Mouse (Mus musculus): ENCODE results near the gene Gnmt. TPM values are rescaled to one million over a fixed set of nuclear protein-coding genes. Genes with fewer than 3 reads are reported as not detected.
"Not testable (repeated sequence)": the region's sequence is repeated elsewhere in the genome, so short reads cannot be mapped to it uniquely, and the experiment has no call there.

The Gnmt gene
- total RNA-seq (2015) (0.80 and 1.9 TPM in 2 replicates), total RNA-seq (2017) (0.89 and 1.1 TPM in 2 replicates)

GRCm38 (mm10) chr17:46728904-46729318, at the start of gene Gnmt:
Gene Gnmt, minus strand, starts transcription at chr17:46729168.
- peak; percentile 45 for ATAC-seq (ENCODE audit: poor library complexity, severe bottlenecking)

GRCm38 (mm10) chr17:46776087-46776486, 47.1 kb upstream of the Gnmt start:
- ATAC-seq (ENCODE audit: poor library complexity, severe bottlenecking) = no peak

GRCm38 (mm10) chr17:46775070-46775469, 46.1 kb upstream of the Gnmt start:
- ATAC-seq (ENCODE audit: poor library complexity, severe bottlenecking) = no peak

GRCm38 (mm10) chr17:46774131-46774472, 45.1 kb upstream of the Gnmt start:
- no peak for ATAC-seq (ENCODE audit: poor library complexity, severe bottlenecking)

- no peak for ATAC-seq (ENCODE audit: poor library complexity, severe bottlenecking)
Observed at GRCm38 (mm10) chr17:46773278-46774130, 44.5 kb upstream of the Gnmt start.

GRCm38 (mm10) chr17:46772404-46773277, 43.7 kb upstream of the Gnmt start, which contains the start of gene 2310039H08Rik:
Gene 2310039H08Rik, plus strand, starts transcription at chr17:46772635.
- peak; percentile 89 for ATAC-seq (ENCODE audit: poor library complexity, severe bottlenecking)

- ATAC-seq (ENCODE audit: poor library complexity, severe bottlenecking) = no peak
Observed at GRCm38 (mm10) chr17:46772038-46772403, 43.1 kb upstream of the Gnmt start.

GRCm38 (mm10) chr17:46771616-46772015, 42.6 kb upstream of the Gnmt start:
- ATAC-seq (ENCODE audit: poor library complexity, severe bottlenecking) = no peak

- ATAC-seq (ENCODE audit: poor library complexity, severe bottlenecking) = no peak
Observed at GRCm38 (mm10) chr17:46771025-46771424, 42.1 kb upstream of the Gnmt start.

- ATAC-seq (ENCODE audit: poor library complexity, severe bottlenecking) = no peak
Observed at GRCm38 (mm10) chr17:46770546-46770945, 41.6 kb upstream of the Gnmt start.

- 0 out of 2 replicates have a peak, but pooled peaks have one; percentile 4 for ATAC-seq (ENCODE audit: poor library complexity, severe bottlenecking)
Observed at GRCm38 (mm10) chr17:46767868-46768267, 38.9 kb upstream of the Gnmt start.

- ATAC-seq (ENCODE audit: poor library complexity, severe bottlenecking) = not testable (repeated sequence)
Observed at GRCm38 (mm10) chr17:46764916-46765315, 35.9 kb upstream of the Gnmt start.

- no peak for ATAC-seq (ENCODE audit: poor library complexity, severe bottlenecking)
Observed at GRCm38 (mm10) chr17:46763544-46763943, 34.6 kb upstream of the Gnmt start, which contains the start of gene Ptcra. Gene Ptcra, minus strand, starts transcription at chr17:46763712.

- ATAC-seq (ENCODE audit: poor library complexity, severe bottlenecking) = no peak
Observed at GRCm38 (mm10) chr17:46758753-46759152, 29.8 kb upstream of the Gnmt start.

- peak; percentile 93 for ATAC-seq (ENCODE audit: poor library complexity, severe bottlenecking)
Observed at GRCm38 (mm10) chr17:46751794-46752556, 23.0 kb upstream of the Gnmt start, which contains the start of gene Cnpy3. Gene Cnpy3, minus strand, starts transcription at chr17:46752214.

GRCm38 (mm10) chr17:46751056-46751793, 22.3 kb upstream of the Gnmt start:
- peak; percentile 80 for ATAC-seq (ENCODE audit: poor library complexity, severe bottlenecking)

GRCm38 (mm10) chr17:46750580-46750979, 21.6 kb upstream of the Gnmt start:
- ATAC-seq (ENCODE audit: poor library complexity, severe bottlenecking) = no peak

- ATAC-seq (ENCODE audit: poor library complexity, severe bottlenecking) = no peak
Observed at GRCm38 (mm10) chr17:46749282-46749681, 20.3 kb upstream of the Gnmt start.

- ATAC-seq (ENCODE audit: poor library complexity, severe bottlenecking) = no peak
Observed at GRCm38 (mm10) chr17:46747806-46748205, 18.8 kb upstream of the Gnmt start.

- ATAC-seq (ENCODE audit: poor library complexity, severe bottlenecking) = no peak
Observed at GRCm38 (mm10) chr17:46747234-46747633, 18.3 kb upstream of the Gnmt start.
